Mouse (Mus musculus): ENCODE results near the gene Tec.
"Not testable (repeated sequence)": the region's sequence is repeated elsewhere in the genome, so short reads cannot be mapped to it uniquely, and the experiment has no call there.

Tec gene

GRCm38 (mm10) chr5:72826445-72826844, 41.8 kb downstream of the Tec start:
- no peak for DNase-seq (ENCODE audit: low read depth, low spot score)

- no peak for DNase-seq (ENCODE audit: low read depth, low spot score)
Measured at GRCm38 (mm10) chr5:72820651-72821050, 47.6 kb downstream of the Tec start.

- no peak for DNase-seq (ENCODE audit: low read depth, low spot score)
Measured at GRCm38 (mm10) chr5:72820036-72820640, 48.1 kb downstream of the Tec start.

- DNase-seq (ENCODE audit: low read depth, low spot score): no peak
Measured at GRCm38 (mm10) chr5:72818513-72819180, 49.6 kb downstream of the Tec start.

- DNase-seq (ENCODE audit: low read depth, low spot score): no peak
Measured at GRCm38 (mm10) chr5:72817523-72818091, 50.7 kb downstream of the Tec start.

GRCm38 (mm10) chr5:72816960-72817359, 51.3 kb downstream of the Tec start:
- DNase-seq (ENCODE audit: low read depth, low spot score): not testable (repeated sequence)

- no peak for DNase-seq (ENCODE audit: low read depth, low spot score)
Measured at GRCm38 (mm10) chr5:72816491-72816890, 51.8 kb downstream of the Tec start.

GRCm38 (mm10) chr5:72816046-72816445, 52.2 kb downstream of the Tec start:
- no peak for DNase-seq (ENCODE audit: low read depth, low spot score)

- no peak for DNase-seq (ENCODE audit: low read depth, low spot score)
Measured at GRCm38 (mm10) chr5:72815361-72815760, 52.9 kb downstream of the Tec start.

- DNase-seq (ENCODE audit: low read depth, low spot score): no peak
Measured at GRCm38 (mm10) chr5:72814072-72814471, 54.2 kb downstream of the Tec start.

GRCm38 (mm10) chr5:72812908-72813307, 55.4 kb downstream of the Tec start:
- DNase-seq (ENCODE audit: low read depth, low spot score): no peak

GRCm38 (mm10) chr5:72812328-72812727, 56.0 kb downstream of the Tec start:
- no peak for DNase-seq (ENCODE audit: low read depth, low spot score)

GRCm38 (mm10) chr5:72811397-72811796, 56.9 kb downstream of the Tec start:
- DNase-seq (ENCODE audit: low read depth, low spot score): no peak

GRCm38 (mm10) chr5:72810990-72811389, 57.3 kb downstream of the Tec start:
- no peak for DNase-seq (ENCODE audit: low read depth, low spot score)

GRCm38 (mm10) chr5:72809480-72809879, 58.8 kb downstream of the Tec start:
- DNase-seq (ENCODE audit: low read depth, low spot score): no peak

GRCm38 (mm10) chr5:72808456-72809111, 59.7 kb downstream of the Tec start:
- no peak for DNase-seq (ENCODE audit: low read depth, low spot score)

GRCm38 (mm10) chr5:72802851-72803250, 65.4 kb downstream of the Tec start:
- no peak for DNase-seq (ENCODE audit: low read depth, low spot score)

GRCm38 (mm10) chr5:72798563-72798962, 69.7 kb downstream of the Tec start:
- DNase-seq (ENCODE audit: low read depth, low spot score): no peak

GRCm38 (mm10) chr5:72796186-72796613, 72.1 kb downstream of the Tec start:
- no peak for DNase-seq (ENCODE audit: low read depth, low spot score)

GRCm38 (mm10) chr5:72793309-72793850, 74.9 kb downstream of the Tec start:
- DNase-seq (ENCODE audit: low read depth, low spot score): no peak

GRCm38 (mm10) chr5:72791789-72792188, 76.5 kb downstream of the Tec start:
- DNase-seq (ENCODE audit: low read depth, low spot score): no peak

- no peak for DNase-seq (ENCODE audit: low read depth, low spot score)
Measured at GRCm38 (mm10) chr5:72791386-72791785, 76.9 kb downstream of the Tec start.
